Mouse (Mus musculus) forebrain, embryonic 14.5 days (tissue): ENCODE results near the gene Dagla. TPM values are rescaled to one million over a fixed set of nuclear protein-coding genes. Genes with fewer than 3 reads are reported as not detected.

ENCODE experiments used
- ATAC-seq: fragments of 200-750 bp; cut with Nextera tagmentation; 2 replicates; pipeline ENCODE4 v1.8.0; 2017; ENCODE audit warnings: mild to moderate bottlenecking, moderate library complexity
- DNase-seq: peaks from one replicate; pipeline ENCODE4 v3.0.0-alpha.2; 2015; ENCODE audit warnings: low spot score
- H3K27ac ChIP-seq: fragments of 300-500 bp; sonication (generic); 2 replicates; pipeline ENCODE4 v1.5.1; 2014; ENCODE audit warnings: low read depth, mild to moderate bottlenecking, control low read depth, low read length, moderate library complexity
- H3K27me3 ChIP-seq: fragments of 300-500 bp; sonication (generic); replicated peaks from 2 replicates; pipeline ENCODE4 v1.6.1; 2014; ENCODE audit warnings: low read length, control low read depth, mixed read lengths; ENCODE audit not compliant: control insufficient read depth, insufficient read depth
- H3K36me3 ChIP-seq: fragments of 300-500 bp; sonication (generic); 2 replicates; pipeline ENCODE4 v1.6.1; 2014; ENCODE audit warnings: low read length, control low read depth; ENCODE audit not compliant: control insufficient read depth, insufficient read depth
- H3K4me1 ChIP-seq: fragments of 300-500 bp; sonication (generic); 2 replicates; pipeline ENCODE4 v1.6.1; 2014; ENCODE audit warnings: antibody characterized with exemption, low read length, control low read depth; ENCODE audit not compliant: control insufficient read depth, insufficient read depth
- H3K4me2 ChIP-seq: fragments of 300-500 bp; sonication (generic); 2 replicates; pipeline ENCODE4 v1.6.1; 2014; ENCODE audit warnings: mild to moderate bottlenecking, control low read depth, low read length
- H3K4me3 ChIP-seq: fragments of 300-500 bp; sonication (generic); 2 replicates; pipeline ENCODE4 v1.5.1; 2014; ENCODE audit warnings: low read depth, low read length, control low read depth
- H3K9ac ChIP-seq: fragments of 300-500 bp; sonication (generic); 2 replicates; pipeline ENCODE4 v1.6.1; 2014; ENCODE audit warnings: mild to moderate bottlenecking, low read length, control low read depth, moderate library complexity
- H3K9me3 ChIP-seq: fragments of 300-500 bp; sonication (generic); replicated peaks from 2 replicates; pipeline ENCODE4 v1.6.1; 2016; ENCODE audit warnings: low read length, control low read depth, mixed read lengths; ENCODE audit not compliant: control insufficient read depth
- WGBS: fragments of 180-500 bp; shearing (Covaris S2); extraction: QIAGEN DNeasy Blood & Tissue Kit; methylation state at CpG from one replicate; pipeline ENCODE4 v1.1.7; 2014; 5-methylcytosine and 5-hydroxymethylcytosine counted together
- polyA plus RNA-seq: library from polyadenylated mRNA; unstranded; fragments of >200 nt; fragmentation: Nextera tagmentation; extraction: Ambion mirVana; gene quantifications from 2 replicates; pipeline ENCODE4 v1.2.1, GENCODE M21; 2014

Gene Dagla
- polyA plus RNA-seq, 1 experiment from 2014 or later, result 3.6 TPM

- H3K4me3 ChIP-seq, result no peak overlapping the region
- H3K36me3 ChIP-seq, result no peaks in the 10 kb centered on the region
- no peak overlapping the region for H3K9ac ChIP-seq
- H3K4me1 ChIP-seq, result peaks cover 23% of the 10 kb centered on the region
- ATAC-seq, result no peak
- no peaks in the 10 kb centered on the region for H3K9me3 ChIP-seq
- DNase-seq, result no peak
- no peak overlapping the region for H3K4me2 ChIP-seq
- WGBS, result 86% methylated on average over 5 of the region's 5 CpGs
- H3K27me3 ChIP-seq, result no peaks in the 10 kb centered on the region
- no peak overlapping the region for H3K27ac ChIP-seq
These were observed 10.7 kb downstream of the Dagla start for GRCm38 (mm10) chr19:10293987-10294386.

GRCm38 (mm10) chr19:10291896-10292490 is 12.7 kb downstream of the Dagla start:
- Histone ChIP-seq H3K9ac (no peak overlapping the region), H3K27ac (no peak overlapping the region), H3K27me3 (no peaks in the 10 kb centered on the region), H3K4me3 (no peak overlapping the region), H3K4me1 (peaks cover 23% of the 10 kb centered on the region), H3K4me2 (no peak overlapping the region), H3K36me3 (no peaks in the 10 kb centered on the region), H3K9me3 (no peaks in the 10 kb centered on the region)
- 85% methylated on average over 9 of the region's 9 CpGs for WGBS
- DNase-seq, result no peak
- ATAC-seq, result no peak

GRCm38 (mm10) chr19:10290153-10290945 is 14.3 kb downstream of the Dagla start:
- no peak overlapping the region for H3K9ac ChIP-seq
- ATAC-seq, result no peak

GRCm38 (mm10) chr19:10289609-10290150 is 15.0 kb downstream of the Dagla start:
- DNase-seq (no peak), ATAC-seq (no peak)
- Histone ChIP-seq H3K36me3 (no peaks in the 10 kb centered on the region), H3K4me1 (peaks cover 4% of the 10 kb centered on the region), H3K9me3 (no peaks in the 10 kb centered on the region), H3K27me3 (no peaks in the 10 kb centered on the region), H3K9ac (no peak overlapping the region), H3K4me3 (no peak overlapping the region), H3K4me2 (no peak overlapping the region), H3K27ac (no peak overlapping the region)
- WGBS, result 78% methylated on average over 4 of the region's 4 CpGs

More at GRCm38 (mm10) chr19:10290153-10290945, 14.3 kb downstream of the Dagla start:
- Histone ChIP-seq H3K9me3 (no peaks in the 10 kb centered on the region), H3K27ac (no peak overlapping the region), H3K4me1 (peaks cover 11% of the 10 kb centered on the region), H3K4me2 (no peak overlapping the region), H3K4me3 (no peak overlapping the region), H3K27me3 (no peaks in the 10 kb centered on the region), H3K36me3 (no peaks in the 10 kb centered on the region)
- no peak for DNase-seq
- WGBS, result 75% methylated on average over 16 of the region's 16 CpGs

DNA sequence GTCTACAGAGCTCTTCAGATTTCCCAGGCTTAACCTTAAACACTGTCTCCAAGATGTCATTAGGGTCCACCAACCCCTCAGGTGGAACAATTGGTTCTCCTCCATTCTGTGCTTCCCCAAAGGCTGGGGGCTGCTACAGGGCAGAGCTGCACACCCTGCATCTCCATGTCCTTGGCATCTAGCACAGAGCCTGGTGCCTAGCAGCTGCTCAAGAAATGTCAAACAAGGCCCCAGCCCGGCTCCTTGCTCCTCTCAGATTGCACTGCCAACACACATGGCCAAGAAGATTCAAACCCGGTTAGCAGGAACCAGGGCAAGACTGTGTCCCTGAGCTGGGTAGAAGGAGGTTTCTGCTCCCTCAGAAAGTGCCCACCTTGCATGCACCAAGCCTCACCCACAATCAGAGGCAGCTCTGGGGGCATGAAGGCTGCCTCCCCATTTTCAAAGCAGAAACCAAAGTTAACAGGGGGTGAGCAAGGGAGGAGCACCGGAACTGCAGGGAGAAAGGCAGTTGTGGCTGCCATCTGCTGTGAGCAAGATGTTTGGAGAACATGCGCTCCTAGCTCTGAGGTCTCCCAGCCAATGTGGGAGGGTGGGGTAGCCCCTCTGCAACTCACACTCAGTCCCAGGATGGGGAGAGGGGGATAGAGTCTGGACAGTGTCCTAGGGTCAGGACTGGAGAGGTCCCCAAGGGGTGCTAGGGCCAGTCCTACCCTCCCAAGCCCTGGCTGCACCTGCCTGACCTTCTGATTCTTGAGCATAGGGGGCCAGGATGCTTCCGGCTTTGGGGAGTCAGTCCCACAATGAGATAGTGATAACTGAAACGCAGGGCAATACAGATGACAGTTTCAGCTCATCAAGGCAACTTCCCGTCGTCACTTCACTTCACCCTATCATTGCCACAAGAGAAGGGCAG is 16.3 kb downstream of the Dagla start:
- Histone ChIP-seq H3K4me1 (no peaks in the 10 kb centered on the region), H3K27me3 (no peaks in the 10 kb centered on the region), H3K4me2 (no peak overlapping the region), H3K9me3 (no peaks in the 10 kb centered on the region), H3K27ac (no peak overlapping the region), H3K4me3 (no peak overlapping the region), H3K9ac (no peak overlapping the region), H3K36me3 (no peaks in the 10 kb centered on the region)
- WGBS, result 89% methylated on average over 8 of the region's 8 CpGs
- DNase-seq (no peak), ATAC-seq (no peak)

- H3K4me1 ChIP-seq, result no peaks in the 10 kb centered on the region
- no peak overlapping the region for H3K4me2 ChIP-seq
- no peaks in the 10 kb centered on the region for H3K27me3 ChIP-seq
- ATAC-seq, result no peak
- no peaks in the 10 kb centered on the region for H3K36me3 ChIP-seq
- H3K27ac ChIP-seq, result no peak overlapping the region
- no peak for DNase-seq
- no peak overlapping the region for H3K9ac ChIP-seq
- no peaks in the 10 kb centered on the region for H3K9me3 ChIP-seq
- no peak overlapping the region for H3K4me3 ChIP-seq
- WGBS, result 88% methylated on average over 10 of the region's 10 CpGs
These were observed 18.2 kb downstream of the Dagla start for GRCm38 (mm10) chr19:10286458-10286872.

GRCm38 (mm10) chr19:10280771-10281540 is 23.7 kb downstream of the Dagla start:
- ATAC-seq (no peak), DNase-seq (no peak)
- Histone ChIP-seq H3K27ac (no peak overlapping the region), H3K9ac (no peak overlapping the region), H3K4me2 (no peak overlapping the region), H3K36me3 (no peaks in the 10 kb centered on the region), H3K27me3 (no peaks in the 10 kb centered on the region), H3K4me1 (peaks cover 25% of the 10 kb centered on the region), H3K9me3 (no peaks in the 10 kb centered on the region), H3K4me3 (no peak overlapping the region)
- WGBS, result 78% methylated on average over 14 of the region's 14 CpGs

DNA sequence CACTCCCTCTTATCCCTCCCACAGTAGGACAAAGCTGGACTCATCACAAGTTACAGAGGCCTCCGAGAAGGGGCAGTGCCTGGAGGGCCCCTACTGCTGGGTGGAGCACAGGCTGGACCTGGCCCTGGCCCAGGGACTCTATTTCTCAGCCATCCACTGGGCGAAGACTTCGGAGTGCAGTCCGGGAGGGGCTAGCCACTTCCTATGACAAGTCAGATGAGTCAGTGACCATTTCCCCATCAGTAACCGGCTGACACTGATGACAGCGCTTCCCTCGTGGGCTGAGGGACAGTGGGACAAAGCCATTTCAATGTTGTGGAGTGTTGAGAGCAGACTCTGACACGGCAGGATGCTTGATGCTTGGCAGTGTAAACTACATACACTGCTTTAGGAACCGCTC is 25.0 kb downstream of the Dagla start:
- ATAC-seq (no peak), DNase-seq (no peak)
- Histone ChIP-seq H3K9ac (no peak overlapping the region), H3K36me3 (no peaks in the 10 kb centered on the region), H3K9me3 (no peaks in the 10 kb centered on the region), H3K27ac (no peak overlapping the region), H3K27me3 (no peaks in the 10 kb centered on the region), H3K4me1 (peaks cover 25% of the 10 kb centered on the region), H3K4me2 (no peak overlapping the region), H3K4me3 (no peak overlapping the region)
- 87% methylated on average over 9 of the region's 9 CpGs for WGBS
